Mouse (Mus musculus): ENCODE measurements around the gene Ccnf.
A peak's percentile ranks its signal among the peaks of the same experiment; 100 is the strongest.

The Ccnf gene

DNA sequence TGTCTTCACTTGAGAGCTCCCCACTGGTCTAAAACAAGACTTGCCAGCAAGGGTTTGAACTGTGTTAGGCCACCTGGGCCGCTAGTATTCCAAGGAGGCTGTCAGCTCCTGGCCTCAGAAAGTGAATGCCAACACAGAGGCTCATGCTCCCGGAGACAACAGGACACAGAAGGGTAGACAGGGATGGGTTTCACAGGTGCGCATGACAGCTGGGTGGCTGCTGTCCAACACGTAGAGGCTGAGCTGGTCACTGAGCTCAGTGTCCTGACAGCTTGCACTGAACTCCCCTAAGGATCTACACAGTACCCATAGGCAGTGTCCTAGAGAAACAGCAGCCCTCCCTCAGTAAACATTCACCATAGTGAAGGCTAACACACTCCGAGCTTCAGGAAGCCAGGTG lies 27.8 kb downstream of the Ccnf start:
- DNase-seq (ENCODE audit: low read depth): no peak

GRCm38 (mm10) chr17:24222653-24223052 lies 28.6 kb downstream of the Ccnf start:
- DNase-seq (ENCODE audit: low read depth): no peak

DNA sequence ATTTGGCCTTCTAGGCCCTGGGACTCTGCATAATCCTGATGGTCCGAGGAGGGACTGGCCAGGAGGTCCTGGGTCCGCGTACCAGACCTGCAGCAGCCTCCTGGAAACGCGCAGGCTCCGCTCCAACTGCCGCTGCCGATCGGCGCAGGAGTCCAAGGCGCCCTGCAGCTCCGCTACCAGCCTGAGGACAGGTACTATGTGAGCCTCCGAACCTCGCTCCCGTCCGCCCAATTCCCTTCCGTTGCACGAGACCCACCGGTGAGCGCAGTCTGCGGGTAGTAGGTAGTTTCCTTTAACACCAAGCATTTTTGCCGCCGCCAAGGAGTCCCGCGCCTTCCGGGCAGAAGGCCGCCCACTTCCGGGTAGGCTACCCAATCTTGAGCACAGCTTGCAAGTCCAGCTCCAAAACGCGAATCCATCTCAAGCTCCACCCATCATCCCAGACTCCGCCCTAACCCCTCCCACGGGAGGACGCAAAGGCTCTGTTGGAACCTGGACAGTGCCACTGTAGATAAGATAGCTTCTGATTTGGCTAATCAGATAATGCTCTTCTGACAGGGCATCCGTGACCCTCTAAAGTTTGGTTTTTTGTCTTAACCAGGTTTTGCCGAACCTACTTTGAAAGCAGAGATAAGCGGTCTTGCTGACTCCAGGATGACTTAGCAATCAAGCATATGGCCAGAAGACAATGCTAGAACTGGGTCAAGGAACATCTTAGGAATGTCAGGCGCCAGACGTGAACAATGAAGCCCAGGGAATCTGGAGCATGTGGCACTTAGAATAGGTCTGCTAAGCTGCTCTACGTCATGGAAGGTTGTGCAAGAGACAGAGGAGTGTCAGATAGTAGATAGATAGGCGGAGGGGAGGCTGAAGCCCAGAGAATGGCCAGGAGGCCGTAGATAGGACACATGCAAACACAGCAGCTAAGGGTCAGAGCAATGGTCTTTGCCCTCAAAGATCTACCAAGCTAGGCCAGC lies 30.6 kb downstream of the Ccnf start, which contains the start of gene Tedc2:
TSS of gene Tedc2 (minus strand) at position 417 of the 977 bp plus-strand sequence.
- DNase-seq (ENCODE audit: low read depth): peak; percentile 92

- no peak for DNase-seq (ENCODE audit: low read depth)
Observed at GRCm38 (mm10) chr17:24216836-24217235, 34.4 kb downstream of the Ccnf start.

- DNase-seq (ENCODE audit: low read depth): peak; percentile 21
Observed at GRCm38 (mm10) chr17:24213186-24213585, 38.1 kb downstream of the Ccnf start.

- DNase-seq (ENCODE audit: low read depth): no peak
Observed at GRCm38 (mm10) chr17:24212441-24213018, 38.8 kb downstream of the Ccnf start.

- peak; percentile 36 for DNase-seq (ENCODE audit: low read depth)
Observed at GRCm38 (mm10) chr17:24211631-24212440, 39.4 kb downstream of the Ccnf start.

GRCm38 (mm10) chr17:24210591-24210990 lies 40.7 kb downstream of the Ccnf start:
- DNase-seq (ENCODE audit: low read depth): no peak

DNA sequence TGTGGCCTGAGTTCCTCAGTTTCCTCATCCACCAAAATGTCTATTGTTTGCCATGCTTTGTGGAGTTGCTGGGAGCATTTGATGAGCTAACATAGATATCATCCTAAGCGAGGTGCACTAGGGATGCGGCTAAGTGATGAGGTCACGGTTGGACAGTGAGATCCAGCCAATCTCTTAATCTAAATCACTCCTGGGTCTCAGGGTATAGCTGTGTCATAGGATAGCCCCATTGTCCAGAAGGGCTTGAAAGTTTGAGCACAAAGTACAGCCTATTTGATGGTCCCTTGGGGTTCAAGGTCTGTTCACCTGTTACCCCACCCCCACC lies 41.4 kb downstream of the Ccnf start:
- DNase-seq (ENCODE audit: low read depth): no peak

DNA sequence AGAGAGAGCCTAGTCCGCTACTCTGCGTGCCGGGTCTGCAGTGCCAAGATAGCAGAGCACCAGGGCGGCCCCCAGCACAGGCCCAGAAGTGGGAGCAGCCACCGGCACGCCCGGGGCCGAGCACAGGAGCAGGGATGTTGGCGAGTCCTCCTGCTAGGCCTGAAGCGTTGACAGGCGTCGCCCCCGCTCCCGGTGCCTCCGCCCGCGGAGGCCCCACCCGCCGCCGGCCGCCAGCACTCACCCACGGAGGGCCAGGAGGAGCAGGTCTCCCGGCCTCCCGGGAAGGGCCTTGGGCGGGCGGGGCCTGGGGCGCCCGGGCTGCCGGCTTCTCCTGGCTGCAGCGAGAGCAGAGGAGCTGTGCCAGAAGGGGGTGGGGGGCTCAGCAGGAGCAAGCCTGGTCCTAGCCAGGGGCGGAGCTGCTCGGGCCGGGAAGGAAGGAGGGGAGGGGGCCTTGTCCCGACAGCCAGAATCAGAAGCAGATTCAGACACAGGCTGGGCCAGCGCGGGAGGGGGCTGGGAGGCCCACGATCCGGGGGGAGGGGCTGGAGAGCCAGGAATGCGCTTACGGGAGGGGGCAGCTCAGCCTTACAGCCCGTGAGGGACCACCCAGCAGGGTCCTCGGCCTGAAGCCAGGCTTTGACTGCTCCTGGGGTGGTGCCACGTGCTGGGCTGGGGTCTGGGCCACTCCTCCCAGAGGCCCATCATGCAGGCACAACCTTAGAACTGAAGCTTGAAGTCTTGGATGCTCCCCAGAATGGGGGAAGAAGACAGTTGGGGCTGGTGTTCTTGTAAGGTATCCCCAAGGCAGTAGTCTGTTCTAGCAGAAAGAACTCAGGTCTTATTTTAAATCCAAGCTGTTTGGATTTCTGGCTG lies 42.0 kb downstream of the Ccnf start, which contains the start of gene Ntn3:
TSS of gene Ntn3 (minus strand) at position 489 of the 873 bp plus-strand sequence.
- peak; percentile 20 for DNase-seq (ENCODE audit: low read depth)

- no peak for DNase-seq (ENCODE audit: low read depth)
Observed at GRCm38 (mm10) chr17:24208641-24209042, 42.6 kb downstream of the Ccnf start.

DNA sequence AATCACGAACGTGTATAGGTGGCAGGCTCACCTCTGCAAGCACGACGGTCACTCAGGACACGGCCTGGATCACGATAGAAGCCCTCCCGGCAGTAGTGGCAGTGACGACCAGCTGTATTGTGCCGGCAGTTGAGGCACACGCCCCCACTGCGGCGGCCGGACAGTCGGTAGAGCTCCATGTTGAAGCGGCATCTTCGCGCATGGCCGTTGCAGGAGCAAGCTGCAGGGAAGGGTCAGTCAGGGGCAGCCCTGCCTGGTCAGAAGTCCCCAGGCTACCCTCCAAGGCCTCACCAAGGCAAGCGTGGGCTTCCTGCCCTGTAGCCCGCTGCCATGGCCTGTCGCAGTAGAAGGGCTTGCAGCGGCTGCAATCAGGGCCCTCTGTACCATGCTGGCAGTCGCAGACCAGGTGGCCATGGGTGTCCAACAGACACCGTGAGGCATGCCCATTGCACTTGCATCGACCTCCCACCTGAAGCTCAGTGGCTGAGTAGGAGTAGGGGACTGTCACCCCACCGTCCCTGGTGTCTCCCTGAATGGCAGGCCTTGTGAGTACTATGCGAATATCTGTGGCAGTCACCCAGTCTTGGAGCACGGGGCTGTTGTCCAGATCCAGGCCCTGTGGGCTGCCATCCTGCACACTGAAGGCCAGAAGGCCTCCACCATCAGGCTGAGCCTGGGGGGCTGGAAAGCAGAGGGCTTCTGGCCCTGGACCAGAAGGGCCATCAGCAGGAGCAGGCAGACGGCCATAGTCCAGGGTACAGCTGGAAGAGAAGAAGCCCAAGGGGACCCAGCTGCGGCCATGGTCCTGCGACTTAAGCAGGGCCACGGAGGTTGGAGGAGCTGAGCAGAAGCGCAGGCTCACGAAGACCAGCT lies 43.3 kb downstream of the Ccnf start:
- DNase-seq (ENCODE audit: low read depth): no peak

DNA sequence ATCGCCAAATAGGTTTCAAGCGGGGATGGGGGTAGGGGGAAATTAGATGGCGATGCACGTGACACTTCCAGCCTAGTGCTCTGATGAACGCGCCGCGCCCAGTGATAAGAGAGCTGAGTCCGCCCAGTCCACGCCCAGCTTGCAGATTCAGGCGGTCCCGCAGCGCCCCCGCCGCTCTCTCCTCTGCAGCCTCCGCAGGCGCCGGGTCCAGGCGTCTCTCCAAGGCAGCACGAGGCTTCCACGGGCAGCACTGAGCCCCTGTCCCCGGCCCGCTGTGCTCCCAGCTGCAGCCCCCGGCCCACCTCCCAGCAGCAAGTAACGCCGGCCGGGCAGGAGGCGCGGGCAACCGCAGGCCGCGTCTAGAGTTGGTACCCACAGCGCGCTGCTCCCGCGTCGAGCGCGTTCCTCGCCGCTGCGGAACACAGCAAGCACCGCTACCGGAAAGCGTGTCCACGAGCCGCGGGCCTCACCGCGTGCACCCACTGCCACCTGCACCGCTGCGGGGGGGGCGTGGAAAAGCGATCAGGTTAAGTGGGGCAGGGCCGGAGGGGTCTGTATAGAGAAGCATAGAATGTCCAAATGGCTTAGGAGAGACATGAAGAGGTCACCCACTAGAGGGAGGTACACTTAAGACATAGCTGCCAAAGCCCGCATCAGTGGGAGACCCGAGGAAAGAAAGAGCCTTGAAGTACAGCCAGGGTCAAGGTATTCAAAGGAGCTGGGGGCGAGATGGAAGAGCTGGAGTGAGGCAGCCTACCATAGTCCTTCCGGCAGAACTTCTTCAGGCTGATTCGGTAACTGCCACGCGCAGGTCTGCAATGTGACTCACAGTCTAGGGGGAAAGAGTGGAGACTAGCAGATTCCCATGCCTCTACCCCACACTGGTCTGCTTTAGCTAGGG lies 44.6 kb downstream of the Ccnf start:
- no peak for DNase-seq (ENCODE audit: low read depth)

DNA sequence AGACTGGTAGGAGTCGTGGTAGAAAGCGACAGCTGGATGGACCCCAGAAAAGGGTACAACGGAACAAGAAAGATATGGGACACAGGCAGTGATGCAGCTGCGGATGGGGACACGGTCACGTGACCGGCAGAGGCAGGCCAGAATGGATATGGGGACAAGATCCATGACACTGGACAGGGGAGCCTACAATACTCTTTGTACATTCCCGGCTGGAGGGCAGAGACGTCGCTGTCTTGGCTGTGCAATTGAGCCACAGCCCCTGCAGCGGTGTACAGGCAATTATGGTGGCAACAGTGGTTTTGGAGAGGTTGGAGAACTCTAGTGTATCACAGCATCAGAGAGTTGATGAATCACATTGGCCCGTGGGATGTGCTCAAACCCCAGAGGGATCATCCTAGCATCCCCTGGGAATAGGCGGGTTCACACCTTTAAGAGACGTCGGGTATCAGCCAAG lies 45.3 kb downstream of the Ccnf start:
- no peak for DNase-seq (ENCODE audit: low read depth)

DNA sequence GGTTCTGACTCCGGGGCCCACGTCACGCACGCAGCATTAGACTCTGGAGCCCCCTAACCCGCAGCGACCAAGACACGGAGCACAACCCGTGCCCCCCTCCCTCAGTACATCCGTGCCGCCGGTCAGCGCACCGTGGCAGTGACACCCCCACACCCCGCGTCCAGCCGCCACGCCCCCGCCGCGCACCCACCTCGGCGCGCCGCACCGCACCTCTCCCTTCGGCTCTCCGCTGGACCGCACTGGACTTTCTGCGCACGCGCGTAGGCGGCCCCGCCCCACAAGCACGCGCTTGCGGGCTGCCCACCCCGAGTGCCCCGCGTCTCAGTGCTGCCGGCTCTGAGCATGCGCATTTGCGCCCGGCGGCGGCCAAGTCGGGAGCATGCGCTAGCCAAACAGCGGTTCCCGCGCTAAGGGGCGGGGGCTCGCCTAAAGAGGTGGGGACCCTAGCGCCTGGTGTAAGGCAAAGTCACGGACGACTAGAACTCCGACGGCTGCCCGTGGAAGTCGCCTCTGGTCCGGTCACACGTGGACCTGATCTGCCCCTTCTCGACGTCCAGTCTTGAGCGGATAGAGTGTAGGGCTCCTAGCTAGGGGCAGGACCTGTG lies 45.9 kb downstream of the Ccnf start, which contains the start of gene Tbc1d24:
TSS of gene Tbc1d24 (minus strand) at position 279 of the 605 bp plus-strand sequence.
- peak; percentile 62 for DNase-seq (ENCODE audit: low read depth)

DNA sequence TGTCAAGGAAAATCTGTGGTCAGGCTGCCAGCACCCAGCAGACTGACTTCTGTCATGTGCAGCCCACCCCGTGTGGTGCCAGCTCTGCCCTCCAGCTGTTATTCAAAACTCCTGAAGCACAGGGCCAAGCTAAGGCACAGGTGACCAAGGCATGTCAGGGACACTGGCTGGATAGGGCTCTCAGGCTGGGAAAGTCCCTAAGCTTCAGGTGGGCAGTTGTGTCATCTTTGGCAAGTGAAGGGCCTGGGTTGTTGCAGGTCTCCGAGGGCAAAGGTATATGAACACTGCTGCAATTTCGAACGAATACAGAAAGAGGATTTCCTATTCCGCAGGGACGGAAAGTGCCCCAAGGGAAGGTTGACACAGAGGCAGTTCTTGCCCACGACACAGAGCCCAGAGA lies 46.4 kb downstream of the Ccnf start:
- no peak for DNase-seq (ENCODE audit: low read depth)

DNA sequence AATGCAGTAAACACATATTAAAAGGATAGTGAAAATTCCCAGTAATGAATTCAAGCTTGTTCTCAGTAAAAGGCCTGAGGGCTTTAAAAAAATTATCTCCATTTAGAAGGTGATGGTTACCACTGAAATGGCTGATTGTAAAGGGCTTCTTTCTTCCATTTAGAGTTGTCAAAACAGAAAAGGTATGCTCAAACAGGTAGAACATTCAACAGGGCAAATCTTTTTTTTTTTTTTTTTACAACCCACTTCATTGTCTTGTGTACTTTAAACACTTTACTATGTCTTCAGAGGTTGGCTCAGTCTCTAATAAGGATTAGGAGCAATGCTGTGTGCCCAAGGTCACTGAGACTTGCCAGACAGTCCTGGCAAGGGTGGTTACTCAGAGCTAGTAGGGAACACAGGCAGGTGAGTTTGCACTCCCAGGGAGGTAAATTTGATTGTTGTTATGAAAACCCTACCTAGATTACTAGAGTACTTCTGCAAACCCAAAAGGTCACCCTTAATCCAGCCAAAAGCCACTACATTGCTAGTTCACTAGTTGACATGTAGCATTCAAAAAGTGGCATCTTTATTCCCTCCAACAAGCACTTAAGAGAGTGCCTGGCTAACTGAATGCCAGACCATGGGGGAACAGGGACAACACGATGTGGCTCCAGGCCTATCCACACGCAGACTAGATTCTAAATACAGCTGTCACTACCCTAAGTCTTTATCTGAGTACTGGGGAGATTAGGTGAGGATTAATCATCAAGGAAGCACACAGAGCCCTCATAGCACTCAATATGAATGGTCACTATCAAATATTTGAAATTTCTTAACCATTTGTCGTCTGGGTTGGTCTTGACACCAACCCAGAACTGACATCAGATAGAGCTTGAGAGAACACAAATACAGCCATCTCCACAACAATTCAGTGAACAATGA lies 47.4 kb downstream of the Ccnf start:
- DNase-seq (ENCODE audit: low read depth): no peak

DNA sequence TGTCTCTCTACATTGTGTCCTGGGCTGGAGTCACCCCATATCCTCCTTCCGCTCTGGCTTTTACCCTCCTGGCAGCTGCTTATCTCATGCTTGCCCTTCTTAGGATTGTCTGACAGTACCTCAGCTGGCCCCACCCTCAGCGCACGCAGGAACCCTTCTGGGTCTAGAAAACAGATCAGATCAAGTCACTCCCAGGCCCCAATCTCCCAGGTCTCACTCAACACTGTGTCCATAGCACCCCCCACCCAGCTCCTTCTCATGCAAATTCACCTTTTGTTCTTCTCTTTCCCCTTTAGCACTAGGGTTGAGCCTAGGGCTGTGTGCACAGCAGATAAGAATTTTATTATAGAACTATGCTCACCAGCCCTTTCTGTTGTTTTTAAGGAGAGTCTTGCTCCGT lies 48.2 kb downstream of the Ccnf start:
- no peak for DNase-seq (ENCODE audit: low read depth)
